Mouse (Mus musculus): ENCODE measurements around the gene Klrb1b. TPM values are rescaled to one million over a fixed set of nuclear protein-coding genes. Genes with fewer than 3 reads are reported as not detected.
A peak's percentile ranks its signal among the peaks of the same experiment; 100 is the strongest.
"Not testable (repeated sequence)": the region's sequence is repeated elsewhere in the genome, so short reads cannot be mapped to it uniquely, and the experiment has no call there.

The Klrb1b gene
- polyA plus RNA-seq, 1 experiment: 0.85 TPM

DNA sequence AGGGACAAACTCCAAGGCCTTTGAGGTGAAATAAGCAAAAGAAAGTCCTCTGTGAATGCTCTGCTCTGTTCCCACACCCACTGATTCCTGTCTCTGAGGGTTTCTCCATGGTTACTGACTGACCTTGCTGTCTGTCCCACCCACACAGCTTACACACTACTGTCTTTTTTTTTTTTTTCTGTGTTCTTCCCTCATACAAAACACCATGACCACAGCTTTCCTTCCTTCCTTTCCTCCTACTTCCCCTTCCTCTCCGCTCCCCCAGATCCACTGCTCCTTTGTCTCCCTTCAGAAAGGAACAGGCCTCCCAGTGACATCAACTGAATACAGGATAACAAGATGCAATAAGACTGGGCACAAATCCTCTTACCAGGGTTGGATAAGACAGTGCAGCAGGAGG is 37.6 kb downstream of the Klrb1b start:
- 86% methylated on average over 1 of the region's 1 CpGs for WGBS
- no peak for DNase-seq
- H3K4me1 ChIP-seq (replicated peaks; ENCODE audit: control insufficient read depth, insufficient read depth, low read length): no peaks in the 10 kb centered on the region; the same call in 1 of the 2 replicates
- H3K36me3 ChIP-seq (ENCODE audit: control insufficient read depth, insufficient read depth, low read length): no peaks in the 10 kb centered on the region
- H3K27ac ChIP-seq (ENCODE audit: control insufficient read depth, insufficient read depth, low read length): no peak overlapping the region
- no peak for TF ChIP-seq CTCF (IDR thresholded peaks at IDR 0.05; ENCODE audit: borderline replicate concordance, control insufficient read depth, extremely low read depth, insufficient read depth, low read length, poor library complexity)
- TF ChIP-seq POLR2A (IDR thresholded peaks at IDR 0.05; ENCODE audit: control insufficient read depth, extremely low read depth, insufficient read depth, low read length, poor library complexity): no peak
- H3K4me3 ChIP-seq (ENCODE audit: control insufficient read depth, insufficient read depth, low read length): no peak overlapping the region
- H3K27me3 ChIP-seq (ENCODE audit: control insufficient read depth, insufficient read depth, low read length): no peaks in the 10 kb centered on the region

DNA sequence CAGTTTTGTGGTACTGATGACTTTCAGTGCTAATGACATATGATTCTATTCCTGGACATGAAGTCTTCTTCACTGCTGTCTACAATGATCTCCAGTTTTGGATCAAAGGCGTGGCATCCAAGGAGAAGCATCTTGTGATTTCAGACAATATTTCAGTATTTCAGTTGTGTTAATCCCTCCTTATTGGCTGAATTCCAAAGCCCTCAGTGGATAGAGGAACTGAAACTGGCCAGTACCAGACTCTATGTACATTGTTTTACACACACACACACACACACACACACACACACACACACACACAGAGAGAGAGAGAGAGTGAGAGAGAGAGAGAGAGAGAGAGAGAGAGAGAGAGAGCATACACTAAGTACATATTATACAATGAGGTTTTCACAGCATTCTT is 39.7 kb downstream of the Klrb1b start:
- H3K27ac ChIP-seq (ENCODE audit: control insufficient read depth, insufficient read depth, low read length); H3K4me3 ChIP-seq (ENCODE audit: control insufficient read depth, insufficient read depth, low read length); H3K36me3 ChIP-seq (ENCODE audit: control insufficient read depth, insufficient read depth, low read length); H3K4me1 ChIP-seq (replicated peaks; ENCODE audit: control insufficient read depth, insufficient read depth, low read length); H3K27me3 ChIP-seq (ENCODE audit: control insufficient read depth, insufficient read depth, low read length); DNase-seq: not testable (repeated sequence)
- WGBS: 100% methylated on average over 1 of the region's 1 CpGs

GRCm38 (mm10) chr6:128769481-128770253 is 56.5 kb downstream of the Klrb1b start:
- Histone ChIP-seq H3K4me3 (ENCODE audit: control insufficient read depth, insufficient read depth, low read length) (no peak overlapping the region), H3K36me3 (ENCODE audit: control insufficient read depth, insufficient read depth, low read length) (no peaks in the 10 kb centered on the region), H3K4me1 (replicated peaks; ENCODE audit: control insufficient read depth, insufficient read depth, low read length) (peaks cover 16% of the 10 kb centered on the region), H3K27me3 (ENCODE audit: control insufficient read depth, insufficient read depth, low read length) (no peaks in the 10 kb centered on the region), H3K27ac (ENCODE audit: control insufficient read depth, insufficient read depth, low read length) (peak overlapping the region; percentile 97)
- no peak for DNase-seq
- WGBS: 93% methylated on average over 10 of the region's 10 CpGs
- TF ChIP-seq POLR2A (IDR thresholded peaks at IDR 0.05; ENCODE audit: control insufficient read depth, extremely low read depth, insufficient read depth, low read length, poor library complexity): no peak
- no peak for TF ChIP-seq CTCF (IDR thresholded peaks at IDR 0.05; ENCODE audit: borderline replicate concordance, control insufficient read depth, extremely low read depth, insufficient read depth, low read length, poor library complexity)

DNA sequence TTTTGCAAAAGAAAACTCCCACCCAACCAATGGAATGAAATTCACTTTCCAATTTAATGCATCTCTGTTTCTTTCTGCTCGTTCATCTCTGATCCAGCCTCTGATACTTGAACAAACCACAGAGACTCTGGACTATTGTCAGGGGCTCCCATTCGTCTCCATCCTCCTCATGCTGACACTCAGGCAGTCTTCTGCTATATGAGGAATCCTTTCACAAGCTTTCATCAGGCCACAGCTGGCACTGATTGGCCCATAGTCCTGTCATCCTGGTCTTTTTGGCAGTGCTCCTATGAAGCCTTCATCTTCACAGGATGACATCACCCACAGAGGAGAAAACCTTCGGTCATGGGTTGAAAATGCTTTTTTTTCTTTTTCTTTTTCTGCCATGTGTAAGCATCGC is 58.1 kb downstream of the Klrb1b start:
- TF ChIP-seq POLR2A (IDR thresholded peaks at IDR 0.05; ENCODE audit: control insufficient read depth, extremely low read depth, insufficient read depth, low read length, poor library complexity) (no peak), CTCF (IDR thresholded peaks at IDR 0.05; ENCODE audit: borderline replicate concordance, control insufficient read depth, extremely low read depth, insufficient read depth, low read length, poor library complexity) (no peak)
- DNase-seq: no peak
- 85% methylated on average over 4 of the region's 4 CpGs for WGBS

DNA sequence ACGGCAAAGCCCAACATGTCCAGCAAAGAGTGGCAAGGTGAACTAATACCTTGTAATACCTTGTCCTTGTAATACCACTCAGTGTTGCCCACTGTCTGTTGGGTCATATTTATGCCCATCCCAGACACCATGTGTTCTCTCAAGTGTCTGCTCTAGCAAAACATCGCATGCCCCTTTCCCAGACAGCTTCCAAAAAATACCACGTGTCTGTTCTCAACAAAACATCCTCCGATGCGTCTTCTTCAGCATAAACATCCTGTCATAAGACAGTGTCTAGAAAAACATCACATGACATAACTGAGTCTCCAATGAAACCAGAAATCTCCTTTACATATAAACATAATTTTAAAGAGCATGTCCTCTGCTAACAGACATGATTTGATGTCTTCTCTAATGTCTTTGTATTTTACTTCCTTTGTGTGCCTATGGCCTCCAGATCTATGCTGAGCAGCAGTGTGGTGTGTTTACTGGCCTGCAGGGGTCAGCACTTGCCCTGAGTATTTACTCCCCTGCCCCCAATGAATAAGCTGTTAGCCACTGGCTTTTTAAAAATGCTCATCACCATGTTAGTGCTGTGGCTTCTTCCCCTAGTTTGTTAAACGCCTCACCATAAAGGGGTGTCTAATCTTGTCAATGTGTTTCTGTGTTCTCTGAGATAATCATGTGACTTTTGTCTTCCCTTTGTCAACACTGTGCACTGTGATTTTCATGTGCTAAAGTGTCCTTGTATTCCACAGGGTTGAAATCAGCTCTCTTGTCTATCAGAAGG is 59.5 kb downstream of the Klrb1b start:
- WGBS: 79% methylated on average over 6 of the region's 6 CpGs
- H3K36me3 ChIP-seq (ENCODE audit: control insufficient read depth, insufficient read depth, low read length); H3K27ac ChIP-seq (ENCODE audit: control insufficient read depth, insufficient read depth, low read length); H3K27me3 ChIP-seq (ENCODE audit: control insufficient read depth, insufficient read depth, low read length); H3K4me3 ChIP-seq (ENCODE audit: control insufficient read depth, insufficient read depth, low read length): not testable (repeated sequence)
- peak; percentile 58 for DNase-seq
- peaks cover 24% of the 10 kb centered on the region for H3K4me1 ChIP-seq (replicated peaks; ENCODE audit: control insufficient read depth, insufficient read depth, low read length)

More for the DNA sequence above, 58.1 kb downstream of the Klrb1b start:
- peaks cover 24% of the 10 kb centered on the region for H3K4me1 ChIP-seq (replicated peaks; ENCODE audit: control insufficient read depth, insufficient read depth, low read length)
- no peak overlapping the region for H3K27ac ChIP-seq (ENCODE audit: control insufficient read depth, insufficient read depth, low read length)
- H3K4me3 ChIP-seq (ENCODE audit: control insufficient read depth, insufficient read depth, low read length): no peak overlapping the region
- no peaks in the 10 kb centered on the region for H3K36me3 ChIP-seq (ENCODE audit: control insufficient read depth, insufficient read depth, low read length)
- no peaks in the 10 kb centered on the region for H3K27me3 ChIP-seq (ENCODE audit: control insufficient read depth, insufficient read depth, low read length)

- peaks cover 22% of the 10 kb centered on the region for H3K4me1 ChIP-seq (replicated peaks; ENCODE audit: control insufficient read depth, insufficient read depth, low read length)
- 93% methylated on average over 1 of the region's 1 CpGs for WGBS
- H3K36me3 ChIP-seq (ENCODE audit: control insufficient read depth, insufficient read depth, low read length): no peaks in the 10 kb centered on the region
- H3K27ac ChIP-seq (ENCODE audit: control insufficient read depth, insufficient read depth, low read length): no peak overlapping the region
- no peak for DNase-seq
- no peak overlapping the region for H3K4me3 ChIP-seq (ENCODE audit: control insufficient read depth, insufficient read depth, low read length)
- TF ChIP-seq POLR2A (IDR thresholded peaks at IDR 0.05; ENCODE audit: control insufficient read depth, extremely low read depth, insufficient read depth, low read length, poor library complexity): no peak
- no peak for TF ChIP-seq CTCF (IDR thresholded peaks at IDR 0.05; ENCODE audit: borderline replicate concordance, control insufficient read depth, extremely low read depth, insufficient read depth, low read length, poor library complexity)
- H3K27me3 ChIP-seq (ENCODE audit: control insufficient read depth, insufficient read depth, low read length): no peaks in the 10 kb centered on the region
Observed at GRCm38 (mm10) chr6:128765211-128765610, 60.9 kb downstream of the Klrb1b start.

Data from thymus, adult 2 months (tissue).